Mouse (Mus musculus) MEL (cell line): ENCODE results near the gene Cib4. TPM values are rescaled to one million over a fixed set of nuclear protein-coding genes. Genes with fewer than 3 reads are reported as not detected.

Experiments
- DNase-seq: peaks from one replicate; pipeline ENCODE4 v3.0.0; 2011; ENCODE audit warnings: low read depth, low spot score
- H3K27ac ChIP-seq: 2 replicates; pipeline ENCODE4 v1.5.1; 2012; ENCODE audit warnings: low read depth, mild to moderate bottlenecking, control low read depth, low read length, moderate library complexity; ENCODE audit not compliant: control insufficient read depth
- H3K27me3 ChIP-seq, 2 experiments: fragments of 150-350 bp in 1 of 2; sonication (generic) in 1 of 2; 2 replicates each; pipeline ENCODE4 v1.6.1; 2012; ENCODE audit warnings: low read length in 2 of 2, mild to moderate bottlenecking in 2 of 2, improper control_type of control experiment in 1 of 2, moderate library complexity in 1 of 2; ENCODE audit not compliant: insufficient read depth in 2 of 2, control insufficient read depth in 1 of 2
- H3K36me3 ChIP-seq, 2 experiments: 2 replicates each; pipeline ENCODE4 v1.6.1; 2012 to 2014; ENCODE audit warnings: low read length in 2 of 2, improper control_type of control experiment in 1 of 2, inconsistent platforms in 1 of 2, mild to moderate bottlenecking in 1 of 2; ENCODE audit not compliant: insufficient read depth in 2 of 2, control insufficient read depth in 1 of 2
- H3K4me1 ChIP-seq, 2 experiments: fragments of 150-350 bp in 1 of 2; sonication (generic) in 1 of 2; 2 replicates each; pipeline ENCODE4 v1.6.1; 2012; ENCODE audit warnings: low read length in 2 of 2, improper control_type of control experiment in 1 of 2, mild to moderate bottlenecking in 1 of 2; ENCODE audit not compliant: insufficient read depth in 2 of 2, control insufficient read depth in 1 of 2
- H3K4me3 ChIP-seq, 2 experiments: fragments of 150-350 bp in 1 of 2; sonication (generic) in 1 of 2; 2 replicates each; pipeline ENCODE4 v1.5.1; 2012; ENCODE audit warnings: low read depth in 2 of 2, low read length in 2 of 2, mild to moderate bottlenecking in 2 of 2, moderate library complexity in 2 of 2, control low read depth in 1 of 2, improper control_type of control experiment in 1 of 2; ENCODE audit not compliant: control insufficient read depth in 1 of 2, insufficient read depth in 1 of 2
- H3K79me2 ChIP-seq: 2 replicates; pipeline ENCODE4 v1.6.1; 2012; ENCODE audit warnings: mild to moderate bottlenecking, low read length, moderate library complexity; ENCODE audit not compliant: control insufficient read depth, poor library complexity, insufficient read depth
- H3K9ac ChIP-seq: 2 replicates; pipeline ENCODE4 v1.6.1; 2012; ENCODE audit warnings: low read depth, mild to moderate bottlenecking, control low read depth, low read length, moderate library complexity; ENCODE audit not compliant: control insufficient read depth, poor library complexity, severe bottlenecking
- H3K9me3 ChIP-seq: fragments of 150-350 bp; sonication (generic); replicated peaks from 2 replicates; pipeline ENCODE4 v1.6.1; 2012; ENCODE audit warnings: mild to moderate bottlenecking, low read length, improper control_type of control experiment, moderate library complexity; ENCODE audit not compliant: insufficient read depth
- CHD1 ChIP-seq: IDR thresholded peaks from 2 replicates; pipeline ENCODE4 v1.6.1; 2012; ENCODE audit warnings: low read depth, mild to moderate bottlenecking, inconsistent platforms, low read length, improper control_type of control experiment
- CTCF ChIP-seq, 3 experiments: IDR thresholded peaks in 2 of 3; conservative IDR thresholded peaks in 1 of 3; 2 replicates each; pipeline ENCODE4 v1.5.1; 2011 to 2012; ENCODE audit warnings: low read length in 3 of 3, low read depth in 2 of 3, mild to moderate bottlenecking in 2 of 3, improper control_type of control experiment in 1 of 3, inconsistent platforms in 1 of 3, mixed read lengths in 1 of 3, moderate library complexity in 1 of 3; ENCODE audit not compliant: control insufficient read depth in 1 of 3, insufficient read depth in 1 of 3, poor library complexity in 1 of 3, severe bottlenecking in 1 of 3
- E2F4 ChIP-seq: IDR thresholded peaks from 2 replicates; pipeline ENCODE4 v1.6.1; 2011; ENCODE audit warnings: low read depth, low read length, improper control_type of control experiment, borderline replicate concordance
- ELF1 ChIP-seq: IDR thresholded peaks from 2 replicates; pipeline ENCODE4 v1.6.1; 2014; ENCODE audit warnings: low read depth, mild to moderate bottlenecking, inconsistent platforms, low read length, improper control_type of control experiment, moderate library complexity
- ETS1 ChIP-seq: IDR thresholded peaks from 2 replicates; pipeline ENCODE4 v1.6.1; 2012; ENCODE audit warnings: low read depth, mild to moderate bottlenecking, inconsistent platforms, low read length, improper control_type of control experiment, moderate library complexity
- GABPA ChIP-seq: IDR thresholded peaks from 2 replicates; pipeline ENCODE4 v1.6.1; 2012; ENCODE audit warnings: low read depth, mild to moderate bottlenecking, inconsistent platforms, low read length, improper control_type of control experiment, moderate library complexity
- GATA1 ChIP-seq: IDR thresholded peaks from 2 replicates; pipeline ENCODE4 v1.6.1; 2011; ENCODE audit warnings: low read depth, low read length, improper control_type of control experiment
- MYB ChIP-seq: IDR thresholded peaks from 2 replicates; pipeline ENCODE4 v1.6.1; 2011; ENCODE audit warnings: mild to moderate bottlenecking, low read depth, low read length, improper control_type of control experiment
- MYC ChIP-seq: IDR thresholded peaks from 2 replicates; pipeline ENCODE4 v1.6.1; 2011; ENCODE audit warnings: low read depth, mild to moderate bottlenecking, low read length, improper control_type of control experiment, moderate library complexity
- NRF1 ChIP-seq: IDR thresholded peaks from 2 replicates; pipeline ENCODE4 v1.6.1; 2014; ENCODE audit warnings: low read depth, mild to moderate bottlenecking, inconsistent platforms, low read length, improper control_type of control experiment, moderate library complexity; ENCODE audit not compliant: poor library complexity, insufficient read depth, severe bottlenecking
- RCOR1 ChIP-seq: IDR thresholded peaks from 2 replicates; pipeline ENCODE4 v1.6.1; 2012; ENCODE audit warnings: low read depth, mild to moderate bottlenecking, inconsistent platforms, low read length, improper control_type of control experiment
- SMC3 ChIP-seq: IDR thresholded peaks from 2 replicates; pipeline ENCODE4 v1.6.1; 2011; ENCODE audit warnings: low read depth, low read length, improper control_type of control experiment
- TBP ChIP-seq: IDR thresholded peaks from 2 replicates; pipeline ENCODE4 v1.8.0; 2011; ENCODE audit warnings: low read depth, low read length, improper control_type of control experiment
- TCF12 ChIP-seq: IDR thresholded peaks from 2 replicates; pipeline ENCODE4 v1.6.1; 2014; ENCODE audit warnings: low read depth, mild to moderate bottlenecking, inconsistent platforms, low read length, improper control_type of control experiment, moderate library complexity
- UBTF ChIP-seq: IDR thresholded peaks from 2 replicates; pipeline ENCODE4 v1.6.1; 2012; ENCODE audit warnings: low read depth, mild to moderate bottlenecking, inconsistent platforms, low read length, improper control_type of control experiment, moderate library complexity, borderline replicate concordance; ENCODE audit not compliant: insufficient read depth
- USF1 ChIP-seq: IDR thresholded peaks from 2 replicates; pipeline ENCODE4 v1.6.1; 2014; ENCODE audit warnings: low read depth, mild to moderate bottlenecking, inconsistent platforms, low read length, improper control_type of control experiment, moderate library complexity
- ZKSCAN1 ChIP-seq: IDR thresholded peaks from 2 replicates; pipeline ENCODE4 v1.6.1; 2012; ENCODE audit warnings: low read depth, mild to moderate bottlenecking, inconsistent platforms, low read length, improper control_type of control experiment, moderate library complexity
- ZMIZ1 ChIP-seq: IDR thresholded peaks from 2 replicates; pipeline ENCODE4 v1.6.1; 2012; ENCODE audit warnings: low read depth, mild to moderate bottlenecking, inconsistent platforms, low read length, improper control_type of control experiment, moderate library complexity
- polyA plus RNA-seq, 2 experiments: library from polyadenylated mRNA; stranded (reverse) in 1 of 2; unstranded in 1 of 2; fragments of >175 nt in 1 of 2; fragments of >200 nt in 1 of 2; gene quantifications; 2 replicates each; pipeline versions ENCODE4 v1.2.1 to v1.2.4; 2012; ENCODE audit warnings: low replicate concordance in 2 of 2, low read depth in 1 of 2; ENCODE audit not compliant: insufficient read length in 2 of 2, insufficient read depth in 1 of 2, missing spikeins in 1 of 2
- total RNA-seq: library from RNA; depleted of rRNA; stranded (reverse); fragments of 300-350 nt; gene quantifications from 2 replicates; pipeline ENCODE4 v1.2.3, GENCODE M21; 2012

The Cib4 gene
- total and polyA plus RNA-seq, 3 experiments: not detected

- H3K27me3 ChIP-seq: peaks cover 4 to 7% of the 10 kb centered on the region in 2 experiments; a peak in 3 of 4 replicates
- H3K9me3 ChIP-seq: no peaks in the 10 kb centered on the region
- no peak for TF ChIP-seq SMC3
- TF ChIP-seq ZMIZ1: no peak
- TF ChIP-seq UBTF: no peak
- no peak for TF ChIP-seq MYB
- no peak for TF ChIP-seq GABPA
- TF ChIP-seq GATA1: no peak
- TF ChIP-seq NRF1: no peak
- no peak for TF ChIP-seq CTCF (IDR thresholded peaks at IDR 0.05 in 2 of 3, conservative IDR thresholded peaks at IDR 0.05 in 1 of 3; ENCODE audit: control insufficient read depth in 1 of 3, insufficient read depth in 1 of 3, low read depth in 2 of 3, low read length in 3 of 3, poor library complexity in 1 of 3, severe bottlenecking in 1 of 3)
- no peak for TF ChIP-seq MYC
- no peak for TF ChIP-seq E2F4
- TF ChIP-seq TCF12: no peak
- TF ChIP-seq ETS1: no peak
These were observed 32.1 kb upstream of the Cib4 start for GRCm38 (mm10) chr5:30577654-30578310.

GRCm38 (mm10) chr5:30577251-30577650 lies 31.6 kb upstream of the Cib4 start:
- no peak for DNase-seq
- no peak overlapping the region for H3K4me3 ChIP-seq
- no peak overlapping the region for H3K9ac ChIP-seq
- H3K27ac ChIP-seq: no peak overlapping the region
- H3K79me2 ChIP-seq: no peaks in the 10 kb centered on the region
- no peaks in the 10 kb centered on the region for H3K9me3 ChIP-seq
- H3K36me3 ChIP-seq: peaks cover 0 to 13% of the 10 kb centered on the region in 2 experiments; a peak in 2 of 4 replicates
- peaks cover 2 to 14% of the 10 kb centered on the region in 2 experiments; a peak in 3 of 4 replicates for H3K4me1 ChIP-seq
- peaks cover 4 to 7% of the 10 kb centered on the region in 2 experiments; a peak in 3 of 4 replicates for H3K27me3 ChIP-seq
- TF ChIP-seq E2F4 (no peak), TCF12 (no peak), MYB (no peak), USF1 (no peak), RCOR1 (no peak), TBP (no peak), CHD1 (no peak), ELF1 (no peak), ZKSCAN1 (no peak)
- TF ChIP-seq, all 39 proteins: peak for 0

More at GRCm38 (mm10) chr5:30577654-30578310, 32.1 kb upstream of the Cib4 start:
- H3K4me3 ChIP-seq: no peak overlapping the region
- no peak for DNase-seq
- no peaks in the 10 kb centered on the region for H3K79me2 ChIP-seq
- peaks cover 2 to 14% of the 10 kb centered on the region in 2 experiments; a peak in 3 of 4 replicates for H3K4me1 ChIP-seq
- peaks cover 0 to 13% of the 10 kb centered on the region in 2 experiments; a peak in 2 of 4 replicates for H3K36me3 ChIP-seq
- H3K27ac ChIP-seq: no peak overlapping the region
- no peak overlapping the region for H3K9ac ChIP-seq
